Mouse (Mus musculus) activated CD4-positive, CD25-positive, alpha-beta regulatory T cell (primary cell): ENCODE data around the gene Clca3a2. TPM values are rescaled to one million over a fixed set of nuclear protein-coding genes. Genes with fewer than 3 reads are reported as not detected.

Experiments
- polyA plus RNA-seq, 2 experiments: library from polyadenylated mRNA; unstranded; fragments of 100-300 nt; shearing (Covaris generic); gene quantifications; one replicate each; pipeline ENCODE4 v1.2.1; 2017

The Clca3a2 gene
- polyA plus RNA-seq, result under 1 TPM in 1 of 2 experiments, not detected in 1; 0.15 TPM

GRCm38 (mm10) chr3:144819219-144819618, at the start of gene Clca3a2:
TSS of gene Clca3a2 (minus strand) at chr3:144819494.

GRCm38 (mm10) chr3:144849014-144849556, 29.8 kb upstream of the Clca3a2 start, which contains the start of gene Clca3b:
TSS of gene Clca3b (minus strand) at chr3:144849357.

GRCm38 (mm10) chr3:144760592-144761309, 58.5 kb downstream of the Clca3a2 start, which contains the start of gene Clca3a1:
TSS of gene Clca3a1 (minus strand) at chr3:144760977.

Other genes with a start within 250 kb of the Clca3a2 start
- 10 to 100 TPM in 1 of 2 experiments, 1 to 10 TPM in 1; 9.0 to 10.9 TPM for gene Hs2st1, start 249.3 kb downstream of the Clca3a2 start, polyA plus RNA-seq
- 100 to 1,000 TPM; 381 to 410 TPM for gene Selenof, start 249.2 kb downstream of the Clca3a2 start, polyA plus RNA-seq
- gene Sh3glb1, start 99.2 kb downstream of the Clca3a2 start, polyA plus RNA-seq, result 100 to 1,000 TPM; 191 to 196 TPM
- gene Clca3a1, start 58.5 kb downstream of the Clca3a2 start, polyA plus RNA-seq, result not detected
- not detected for gene Clca3b, start 29.9 kb upstream of the Clca3a2 start, polyA plus RNA-seq
- gene Clca4b, start 113.0 kb upstream of the Clca3a2 start, polyA plus RNA-seq, result under 1 TPM in 1 of 2 experiments, not detected in 1; 0.09 TPM
- not detected for gene Clca4a, start 155.6 kb upstream of the Clca3a2 start, polyA plus RNA-seq
- 1 to 10 TPM in 1 of 2 experiments, not detected in 1; 1.1 TPM for gene Clca1, start 213.3 kb upstream of the Clca3a2 start, polyA plus RNA-seq